Mouse (Mus musculus) frontal cortex, adult 2 months (tissue): ENCODE measurements at regions not wholly inside any gene's neighbourhood (a gene's known extent, or its start where the extent isn't known, plus 50 kb on each side); places are given as distances from the start of the nearest gene placed in this dataset.

ENCODE experiments used
- DNase-seq, 2 experiments: peaks; one replicate each; pipeline ENCODE4 v3.0.0; 2022; ENCODE audit warnings: low spot score in 1 of 2; ENCODE audit errors: extremely low spot score in 1 of 2

DNA sequence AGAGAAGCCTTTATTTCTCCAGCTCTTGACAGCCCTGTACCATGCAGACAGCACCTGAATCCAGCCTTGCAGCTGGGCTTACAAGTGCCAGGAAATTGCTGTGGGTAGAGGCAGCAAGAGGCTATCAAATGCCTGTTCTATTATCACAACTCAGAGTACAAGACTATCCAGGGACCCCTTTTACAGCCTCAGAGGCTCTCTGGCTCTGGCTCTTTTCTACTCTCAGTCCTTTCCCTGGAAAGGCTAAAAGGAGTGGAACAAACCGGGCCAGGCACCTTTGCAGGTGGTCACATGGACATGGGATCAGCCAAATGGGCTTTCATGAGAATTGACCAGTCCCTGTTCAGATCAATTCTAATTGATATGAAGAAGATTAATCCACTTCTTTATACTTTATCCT lies 125.7 kb downstream of the Qrsl1 start:
- DNase-seq = no peak

DNA sequence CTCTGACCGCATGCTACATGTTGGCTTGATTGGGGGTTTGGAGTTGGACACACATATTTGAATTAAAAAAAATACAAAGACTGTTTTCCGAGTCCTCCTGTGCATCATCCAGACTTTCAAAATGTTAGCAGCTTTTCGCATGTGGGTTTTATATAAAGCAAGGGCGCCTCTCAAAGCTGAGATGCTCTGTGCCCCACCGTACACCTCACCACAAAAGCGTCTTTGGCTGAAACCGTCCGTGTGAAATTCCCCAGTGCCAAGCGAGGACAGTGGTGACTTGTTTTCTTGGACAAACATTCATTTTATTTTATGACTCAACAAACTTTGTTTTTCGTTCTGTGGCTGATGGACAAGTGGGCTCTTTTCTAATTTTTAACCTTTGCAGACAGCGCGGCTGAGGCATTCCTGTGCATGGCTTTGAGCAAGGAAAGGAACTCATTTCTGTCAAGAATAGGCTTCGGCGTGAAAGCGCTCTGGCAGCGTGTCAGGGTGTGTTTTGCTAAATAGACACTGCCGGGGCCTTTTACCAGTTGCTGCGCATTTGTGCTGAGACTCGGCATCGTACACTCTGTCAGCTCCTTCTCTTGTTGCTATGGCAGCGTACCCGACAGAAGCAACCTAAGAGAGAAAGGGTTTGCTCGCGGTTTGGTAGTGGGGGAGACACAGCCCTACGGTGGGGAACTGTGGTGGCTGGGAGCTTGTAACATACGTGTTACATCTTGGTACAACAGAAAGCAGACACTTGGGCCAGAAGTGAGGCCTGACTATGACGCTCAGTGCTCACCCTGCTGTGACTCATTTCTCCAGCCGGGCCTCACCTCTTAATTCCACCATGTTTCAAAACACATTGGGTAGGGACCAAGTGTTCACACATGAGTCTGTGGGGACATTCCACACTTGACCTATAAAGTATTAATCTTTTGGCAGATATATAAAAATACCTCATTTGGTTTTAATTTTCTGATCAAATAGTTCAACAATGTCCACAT lies 123.6 kb downstream of the Qrsl1 start:
- peak; percentile 10 to 66 for DNase-seq

DNA sequence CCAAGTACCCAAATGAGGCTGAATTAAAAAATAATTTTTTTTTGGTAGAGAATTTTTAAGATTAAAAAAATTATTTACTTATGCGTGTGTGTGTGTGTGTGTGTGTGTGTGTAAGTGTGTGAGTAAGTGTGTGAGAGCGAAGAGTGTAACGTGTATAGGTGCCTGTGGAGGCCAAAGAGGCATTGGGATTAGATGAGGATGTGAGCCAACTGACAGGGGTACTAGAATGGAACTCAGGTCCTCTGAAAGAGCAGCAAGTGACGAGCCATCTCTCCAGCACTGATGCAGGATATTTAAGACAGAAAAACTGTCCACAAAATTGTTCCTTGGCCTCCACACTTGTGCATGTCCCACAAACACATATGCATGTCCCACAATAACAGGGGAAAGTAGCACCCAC lies 121.0 kb downstream of the Qrsl1 start:
- DNase-seq = no peak

DNA sequence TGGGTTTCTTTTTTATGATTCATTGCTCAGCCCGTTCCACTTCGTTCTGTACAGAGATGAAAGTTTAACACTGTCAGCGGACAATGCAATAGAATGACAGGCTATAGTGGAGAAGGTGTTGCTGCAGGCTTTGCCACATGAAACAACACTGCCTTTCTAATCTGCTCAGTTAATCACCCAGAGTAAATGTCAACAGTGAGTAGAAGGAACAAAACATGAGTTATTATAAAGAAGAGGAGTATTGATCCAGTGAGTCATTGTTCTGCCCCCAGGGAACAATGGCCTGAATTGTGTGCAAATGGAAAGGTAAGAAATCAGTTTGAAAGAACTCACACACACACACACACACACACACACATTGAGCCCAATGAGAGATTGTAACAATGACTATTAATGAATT lies 118.2 kb downstream of the Qrsl1 start:
- no peak for DNase-seq

DNA sequence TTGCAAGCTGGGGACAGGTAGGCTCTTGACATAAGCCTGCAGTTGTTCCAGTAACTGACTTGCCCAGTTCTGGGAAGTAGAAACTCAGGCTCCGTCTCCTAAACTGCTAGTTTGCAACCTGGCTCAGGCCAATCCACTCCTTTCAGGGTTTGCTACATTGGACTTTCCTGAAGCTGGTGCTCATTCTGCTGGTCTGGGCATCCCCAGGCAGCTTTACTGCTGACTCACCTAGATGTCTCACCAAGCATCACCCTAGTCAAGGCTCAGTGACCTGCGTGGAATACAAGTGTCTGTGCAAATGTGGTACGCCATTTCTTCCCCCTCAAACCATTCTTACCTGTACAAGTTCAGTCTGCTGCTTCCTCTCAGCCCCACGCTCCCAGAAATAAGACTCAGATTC lies 110.8 kb downstream of the Qrsl1 start:
- no peak for DNase-seq

DNA sequence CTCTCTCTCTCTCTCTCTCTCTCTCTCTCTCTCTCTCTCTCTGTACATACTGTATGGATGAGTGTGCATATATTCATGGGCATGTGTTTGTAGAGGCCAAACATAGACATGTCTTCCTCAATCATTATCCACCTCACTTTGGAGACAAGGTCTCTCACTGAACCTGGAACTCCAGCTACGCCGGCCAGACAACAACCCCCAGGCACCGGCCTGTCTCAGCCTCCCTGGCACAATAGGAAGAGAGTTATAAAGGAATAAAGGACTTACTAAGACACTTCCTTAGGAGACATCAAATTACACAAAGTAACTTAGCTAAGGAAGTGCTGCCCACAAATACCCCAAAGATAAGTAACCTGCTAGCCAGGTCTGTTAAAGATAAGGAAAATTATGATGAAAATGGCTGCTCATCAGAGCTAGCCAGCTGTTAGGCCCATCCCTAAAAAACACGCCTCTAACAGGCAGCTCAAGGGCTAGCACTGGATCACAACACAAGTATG lies 110.0 kb downstream of the Qrsl1 start:
- DNase-seq = no peak

DNA sequence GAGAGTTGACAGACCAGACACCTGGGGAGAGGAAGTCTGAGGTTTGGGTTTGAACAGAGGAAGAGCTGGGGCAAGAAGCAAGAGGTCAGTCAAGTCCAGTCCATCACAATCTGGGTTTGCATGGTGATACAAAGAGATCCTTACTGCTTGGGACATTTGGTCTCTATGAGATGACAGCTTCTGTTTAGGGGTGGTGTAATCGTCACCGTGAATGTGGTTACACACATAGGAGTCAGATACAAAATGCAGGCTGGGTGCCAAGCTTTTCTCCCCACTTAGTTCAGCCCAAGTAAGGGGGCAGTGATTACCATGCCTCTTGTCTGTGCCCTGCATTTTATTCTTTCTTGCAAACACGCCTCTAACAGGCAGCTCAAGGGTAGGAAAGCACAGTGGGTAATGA lies 108.9 kb downstream of the Qrsl1 start:
- no peak for DNase-seq

DNA sequence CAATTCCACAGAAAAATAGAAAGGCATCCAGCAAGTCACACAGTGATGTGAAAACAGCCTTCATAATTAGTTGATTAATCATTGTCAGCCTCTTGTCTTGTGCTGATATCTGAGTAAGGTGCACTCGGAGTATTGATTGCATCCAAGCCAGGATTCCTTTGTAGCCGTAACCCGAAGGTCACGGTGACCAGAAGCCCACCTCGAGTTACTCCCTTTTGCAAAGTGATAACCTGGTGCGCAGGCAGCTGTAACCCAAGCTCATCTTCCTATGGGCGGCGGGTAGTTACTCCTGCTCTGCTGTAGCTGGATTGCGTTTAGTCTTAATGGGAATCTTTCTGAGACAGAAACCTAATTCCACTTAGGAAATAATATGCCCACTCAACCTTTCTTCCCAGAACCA lies 107.0 kb downstream of the Qrsl1 start:
- no peak for DNase-seq

DNA sequence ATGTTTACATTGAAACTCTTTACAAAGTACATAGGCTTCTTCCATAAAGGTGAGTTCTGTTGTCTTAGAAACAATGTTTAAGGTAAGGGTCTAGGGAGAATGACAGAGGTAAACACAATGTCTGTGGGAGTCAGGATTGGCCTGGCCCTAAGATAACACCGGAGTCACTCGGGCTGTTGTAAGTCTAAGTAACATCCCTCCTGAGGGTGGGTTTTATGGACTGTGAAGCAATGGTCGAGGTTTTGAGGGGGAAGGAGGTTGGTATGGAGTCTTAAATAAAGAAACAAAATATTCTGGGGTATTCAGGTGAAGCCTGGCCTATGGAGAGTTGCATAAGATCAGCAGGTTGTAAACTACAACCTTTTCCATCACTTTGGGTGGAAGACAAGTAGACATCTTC lies 101.5 kb downstream of the Qrsl1 start:
- no peak for DNase-seq

DNA sequence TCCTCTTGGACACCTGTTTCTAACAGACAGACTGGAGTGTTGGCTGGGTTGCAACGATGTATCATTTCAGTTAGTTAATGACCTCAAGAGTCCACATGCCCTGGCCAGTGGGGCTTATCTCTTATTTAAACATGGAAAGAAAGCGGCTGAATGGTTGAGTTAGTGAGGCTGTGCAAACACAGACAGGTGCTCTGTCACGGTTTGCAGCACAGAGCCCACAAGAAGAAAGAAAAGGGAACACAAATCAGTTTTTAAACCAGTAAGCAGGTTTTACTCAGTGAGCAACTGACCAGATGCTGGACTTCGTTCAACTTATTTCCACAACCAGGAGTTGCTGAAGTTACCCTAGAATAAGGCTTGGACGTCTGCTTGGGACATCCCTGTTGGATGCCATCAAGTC lies 86.3 kb downstream of the Qrsl1 start:
- DNase-seq = no peak

DNA sequence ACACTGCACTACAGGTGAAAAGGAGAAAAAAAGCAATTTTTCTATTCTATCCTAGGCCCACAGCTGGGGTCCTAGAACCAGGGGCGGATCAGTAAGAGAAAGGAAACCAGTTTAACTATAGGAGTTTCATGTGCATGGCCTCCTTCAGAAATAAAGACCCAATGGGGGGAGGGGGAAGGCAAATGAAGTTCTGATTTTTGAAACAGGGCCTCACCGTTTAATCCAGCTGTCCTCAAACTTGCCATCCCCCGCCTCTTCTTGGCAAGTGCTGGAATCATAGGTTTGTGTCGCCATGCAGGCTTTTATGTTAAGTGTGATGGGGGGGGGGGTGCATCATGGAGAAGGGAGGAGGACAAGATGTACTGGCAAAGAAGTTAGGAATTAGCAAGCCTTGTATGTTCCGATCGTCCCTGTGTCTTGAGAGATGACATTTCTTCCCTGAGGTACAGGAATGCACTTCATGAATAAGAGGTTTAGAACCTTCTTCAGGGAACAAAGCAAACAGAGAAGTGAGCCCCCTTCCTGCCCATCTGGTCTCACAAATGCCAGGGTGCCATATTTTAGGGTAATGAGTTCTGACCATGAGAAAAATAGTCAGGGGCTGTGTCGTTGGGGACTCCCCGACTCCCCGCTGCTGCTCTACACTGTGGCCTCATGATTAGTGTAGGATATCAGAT lies 83.9 kb downstream of the Qrsl1 start:
- no peak for DNase-seq

DNA sequence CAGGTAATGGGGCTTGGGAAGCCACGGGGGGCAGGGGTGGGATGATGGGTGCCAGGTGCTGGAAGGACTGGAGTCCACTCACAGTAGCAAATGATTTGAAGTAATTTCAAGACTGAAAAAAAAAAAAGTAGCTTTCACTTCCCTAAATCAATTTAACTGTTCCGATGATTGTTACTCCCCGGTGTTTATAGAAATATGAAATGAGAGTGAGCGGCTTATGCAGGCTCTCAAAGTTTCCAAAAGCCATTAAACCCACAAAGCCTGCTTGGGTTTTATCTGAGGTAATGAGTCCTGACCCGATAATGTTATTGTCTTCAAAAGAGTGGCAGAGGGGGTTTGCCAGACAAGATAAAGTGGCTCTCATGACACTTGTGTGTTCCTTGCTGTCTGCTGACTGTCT lies 82.9 kb downstream of the Qrsl1 start:
- DNase-seq = no peak

DNA sequence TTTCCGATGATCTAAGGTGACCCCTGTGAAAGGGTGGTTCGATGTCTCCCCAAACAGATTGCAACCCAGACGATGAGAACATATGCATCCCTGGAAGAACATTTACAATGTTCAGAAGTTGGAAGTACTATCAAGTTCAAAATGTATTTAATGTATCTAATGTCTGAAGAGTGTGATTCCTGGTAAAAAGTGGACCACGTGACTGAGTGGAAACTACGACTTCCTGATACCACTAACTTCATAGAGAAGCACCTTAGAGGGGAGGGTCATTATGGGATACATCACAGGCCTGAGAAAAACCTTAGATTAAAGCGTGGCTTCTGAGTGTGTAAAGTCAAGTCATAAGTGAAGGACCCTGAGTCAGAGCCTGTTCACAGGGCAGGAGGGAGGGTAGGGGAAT lies 82.1 kb downstream of the Qrsl1 start:
- no peak for DNase-seq

DNA sequence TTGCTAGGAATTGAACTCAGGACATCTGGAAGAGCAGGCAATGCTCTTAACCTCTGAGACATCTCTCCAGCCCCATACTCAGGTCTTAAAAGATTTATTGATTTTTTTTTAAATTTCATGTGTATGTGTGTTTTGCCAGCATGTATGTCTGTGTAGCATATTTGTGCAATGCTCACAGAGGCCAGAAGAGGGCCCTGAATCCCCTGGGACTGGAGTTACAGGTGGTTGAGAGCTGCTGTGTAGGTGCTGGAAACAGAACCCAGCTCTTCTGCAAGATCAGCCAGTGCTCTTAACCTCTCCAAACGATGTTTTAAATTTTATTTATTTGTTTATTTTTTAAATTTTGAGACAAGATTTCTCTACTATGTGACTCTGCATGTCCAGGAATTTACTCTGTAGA lies 78.9 kb downstream of the Qrsl1 start:
- no peak for DNase-seq

DNA sequence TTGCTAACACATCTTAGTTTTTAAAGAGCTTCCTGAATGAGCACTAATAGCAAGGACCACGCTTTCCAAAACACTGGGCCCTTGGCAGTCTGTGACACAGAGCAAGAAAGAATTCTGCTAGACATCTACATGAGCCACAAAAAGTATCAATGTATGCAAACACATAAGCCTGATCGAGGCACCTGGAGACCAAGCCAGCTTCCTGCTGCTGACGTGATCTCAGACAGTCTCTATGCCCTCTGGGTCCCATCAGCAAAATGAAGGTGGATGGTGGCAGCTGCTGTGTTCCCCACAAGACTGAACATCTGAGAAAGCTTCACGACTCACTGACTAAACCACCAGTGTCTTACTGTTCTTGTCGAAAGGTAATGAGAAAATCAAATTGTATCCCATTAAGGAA lies 77.5 kb downstream of the Qrsl1 start:
- no peak for DNase-seq
